Mouse (Mus musculus) right cerebral cortex, postnatal 36 days (tissue): Measurements from ENCODE around the gene Plaur.
"Not testable (repeated sequence)": the region's sequence is repeated elsewhere in the genome, so short reads cannot be mapped to it uniquely, and the experiment has no call there.

Experiments used
- DNase-seq, 2 experiments: peaks; one replicate each; pipeline ENCODE4 v3.0.0; 2022; ENCODE audit warnings: low spot score in 2 of 2, mixed read lengths in 1 of 2

Plaur gene

GRCm38 (mm10) chr7:24506838-24507725, 44.8 kb downstream of the Plaur start, which contains the start of gene Zfp428:
TSS of gene Zfp428 (plus strand) at chr7:24507006.
- DNase-seq = peak; percentile 79 to 82

GRCm38 (mm10) chr7:24507726-24508114, 45.4 kb downstream of the Plaur start:
- no peak for DNase-seq

DNA sequence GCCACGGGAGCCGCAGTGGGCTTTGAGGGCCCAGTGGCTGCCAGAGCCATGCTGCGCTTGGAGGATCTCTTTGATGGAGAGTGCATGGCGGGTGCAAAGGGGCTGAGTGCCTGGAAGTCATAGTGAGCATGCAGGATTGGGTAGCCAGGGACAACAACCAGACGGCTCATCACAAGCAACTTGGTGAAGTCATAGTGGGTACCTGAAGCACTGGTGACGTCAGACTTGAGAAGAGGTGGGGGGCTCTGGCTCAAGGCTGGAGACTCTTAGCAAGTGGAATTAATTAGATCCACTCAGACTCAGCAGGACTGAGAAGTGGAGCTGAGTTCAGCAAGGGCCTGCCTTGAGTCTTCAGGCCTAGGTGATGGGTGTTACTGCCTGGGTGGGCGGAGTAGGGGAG, 50.1 kb downstream of the Plaur start, which contains the start of gene AC161166.1:
TSS of gene AC161166.1 (minus strand) at position 101 of the 400 bp plus-strand sequence.
- DNase-seq = no peak

DNA sequence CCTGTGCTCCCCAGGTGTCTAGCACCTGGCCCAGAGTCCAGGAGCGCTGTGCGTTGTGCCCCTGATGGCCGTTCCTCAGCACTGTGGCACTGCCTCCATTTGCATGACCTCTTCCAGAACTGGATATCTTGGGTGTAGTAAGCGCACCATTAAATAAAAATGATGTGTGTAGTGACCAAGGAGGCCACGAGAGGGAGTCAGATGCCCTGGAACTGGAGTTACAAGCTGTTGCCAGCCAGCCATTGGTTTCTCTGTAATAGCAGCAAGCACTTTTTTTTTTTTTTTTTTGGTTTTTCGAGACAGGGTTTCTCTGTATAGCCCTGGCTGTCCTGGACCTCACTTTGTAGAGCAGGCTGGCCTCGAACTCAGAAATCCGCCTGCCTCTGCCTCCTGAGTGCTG, 54.0 kb downstream of the Plaur start:
- DNase-seq = not testable (repeated sequence)

GRCm38 (mm10) chr7:24517077-24517476, 54.8 kb downstream of the Plaur start:
- no peak for DNase-seq

- DNase-seq = peak; percentile 65 to 78
These were observed 55.4 kb downstream of the Plaur start for GRCm38 (mm10) chr7:24517654-24518053.

DNA sequence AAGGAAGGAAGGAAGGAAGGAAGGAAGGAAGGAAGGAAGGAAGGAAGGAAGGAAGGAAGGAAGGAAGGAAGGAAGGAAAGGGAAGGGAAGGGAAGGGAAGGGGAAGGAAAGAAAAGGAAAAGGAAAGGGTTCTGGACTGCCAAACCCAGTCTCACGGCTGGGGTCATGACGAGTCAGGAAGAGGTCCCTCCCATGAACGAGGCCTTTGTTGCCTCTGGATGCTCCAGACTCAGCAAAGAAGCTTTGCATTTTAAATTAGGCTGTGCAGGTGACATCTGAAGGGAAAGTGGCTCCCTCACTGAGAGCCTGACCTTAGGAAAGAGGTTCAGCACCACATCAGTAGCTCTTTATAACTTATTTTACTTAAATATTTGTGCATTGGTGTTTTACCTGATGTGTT, 56.8 kb downstream of the Plaur start:
- no peak for DNase-seq

- DNase-seq = not testable (repeated sequence)
These were observed 57.8 kb downstream of the Plaur start for GRCm38 (mm10) chr7:24520054-24520453.

DNA sequence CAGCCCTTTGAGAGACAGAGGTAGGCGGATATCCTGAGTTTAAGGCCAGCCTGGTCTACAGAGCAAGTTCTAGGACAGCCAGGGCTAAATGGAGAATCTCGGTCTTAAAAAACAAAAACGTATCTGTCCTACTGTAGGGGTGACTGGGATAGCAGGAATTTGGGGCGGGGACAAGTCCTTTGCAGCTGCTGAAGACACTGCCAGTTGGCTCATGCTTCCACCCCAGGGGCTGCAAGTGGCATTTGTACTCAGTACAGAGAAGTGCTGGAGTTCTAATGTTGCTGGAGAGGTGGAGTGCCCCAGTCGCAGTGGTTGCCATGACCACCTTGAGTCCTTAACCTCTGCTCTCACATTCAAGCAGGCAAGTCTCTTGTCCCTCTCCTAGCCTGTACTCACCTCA, 60.5 kb downstream of the Plaur start:
- no peak for DNase-seq

- no peak for DNase-seq
These were observed 61.4 kb downstream of the Plaur start for GRCm38 (mm10) chr7:24523723-24524122.

DNA sequence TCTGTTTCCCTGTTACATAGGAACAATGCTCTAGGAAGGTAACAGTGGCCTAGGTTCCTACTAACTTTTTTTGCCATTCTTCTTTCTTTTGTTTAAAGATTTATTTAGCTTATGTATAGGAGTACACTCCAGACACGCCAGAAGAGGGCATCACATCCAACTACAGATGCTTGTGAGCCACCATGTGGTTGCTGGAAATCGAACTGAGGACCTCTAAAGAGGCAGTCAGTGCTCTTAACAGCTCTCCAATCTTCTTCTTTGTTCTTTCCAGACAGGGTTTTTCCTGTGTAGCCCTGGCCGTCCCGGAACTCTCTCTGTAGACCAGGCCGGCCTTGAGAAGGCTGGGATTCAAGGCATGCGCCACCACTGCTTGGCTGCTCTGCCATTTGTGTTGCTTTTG, 62.7 kb downstream of the Plaur start:
- DNase-seq = no peak
